Mouse (Mus musculus): ENCODE data around the gene Zfp189. TPM values are rescaled to one million over a fixed set of nuclear protein-coding genes. Genes with fewer than 3 reads are reported as not detected.

The Zfp189 gene
- polyA plus RNA-seq, 1 experiment from 2014 or later, result 14.6 TPM

GRCm38 (mm10) chr4:49521346-49521745, 370 bp downstream of the Zfp189 start:
- no peaks in the 10 kb centered on the region for H3K27me3 ChIP-seq (ENCODE audit: control insufficient read depth, insufficient read depth, low read length)
- ATAC-seq (ENCODE audit: insufficient number of reproducible peaks, low FRiP score, low TSS enrichment, low read depth) (peak; percentile 74), DNase-seq (ENCODE audit: low spot score) (no peak)
- no peaks in the 10 kb centered on the region for H3K36me3 ChIP-seq (ENCODE audit: control insufficient read depth, insufficient read depth, low read length)
- H3K9ac ChIP-seq (ENCODE audit: low read length), result peak overlapping the region; percentile 64
- no peaks in the 10 kb centered on the region for H3K4me1 ChIP-seq (ENCODE audit: control insufficient read depth, insufficient read depth, low read length)
- H3K4me3 ChIP-seq (ENCODE audit: low read depth, low read length), result peak overlapping the region; percentile 65
- H3K27ac ChIP-seq (replicated peaks; ENCODE audit: low read depth, low read length), result no peak overlapping the region
- no peaks in the 10 kb centered on the region for H3K9me3 ChIP-seq (ENCODE audit: control insufficient read depth, low read length)
- WGBS, result under 1% methylated on average over 17 of the region's 17 CpGs
- peak overlapping the region; percentile 51 for H3K4me2 ChIP-seq (ENCODE audit: low read depth, severe bottlenecking)

- ATAC-seq (ENCODE audit: insufficient number of reproducible peaks, low FRiP score, low TSS enrichment, low read depth), result no peak
- Histone ChIP-seq H3K9me3 (ENCODE audit: control insufficient read depth, low read length) (no peaks in the 10 kb centered on the region), H3K27me3 (ENCODE audit: control insufficient read depth, insufficient read depth, low read length) (no peaks in the 10 kb centered on the region), H3K4me1 (ENCODE audit: control insufficient read depth, insufficient read depth, low read length) (no peaks in the 10 kb centered on the region), H3K4me2 (ENCODE audit: low read depth, severe bottlenecking) (no peak overlapping the region), H3K27ac (replicated peaks; ENCODE audit: low read depth, low read length) (no peak overlapping the region), H3K36me3 (ENCODE audit: control insufficient read depth, insufficient read depth, low read length) (no peaks in the 10 kb centered on the region), H3K9ac (ENCODE audit: low read length) (no peak overlapping the region), H3K4me3 (ENCODE audit: low read depth, low read length) (no peak overlapping the region)
- DNase-seq (ENCODE audit: low spot score), result no peak
- 89% methylated on average over 9 of the region's 9 CpGs for WGBS
Measured at GRCm38 (mm10) chr4:49522576-49522975, 1.6 kb downstream of the Zfp189 start.

GRCm38 (mm10) chr4:49535036-49535435, 14.1 kb downstream of the Zfp189 start:
- no peak overlapping the region for H3K4me2 ChIP-seq (ENCODE audit: low read depth, severe bottlenecking)
- ATAC-seq (ENCODE audit: insufficient number of reproducible peaks, low FRiP score, low TSS enrichment, low read depth), result no peak
- no peak overlapping the region for H3K27ac ChIP-seq (replicated peaks; ENCODE audit: low read depth, low read length)
- no peaks in the 10 kb centered on the region for H3K27me3 ChIP-seq (ENCODE audit: control insufficient read depth, insufficient read depth, low read length)
- DNase-seq (ENCODE audit: low spot score), result no peak
- H3K36me3 ChIP-seq (ENCODE audit: control insufficient read depth, insufficient read depth, low read length), result peaks cover 4% of the 10 kb centered on the region
- H3K9me3 ChIP-seq (ENCODE audit: control insufficient read depth, low read length), result no peaks in the 10 kb centered on the region
- WGBS, result 86% methylated on average over 3 of the region's 3 CpGs
- H3K9ac ChIP-seq (ENCODE audit: low read length), result no peak overlapping the region
- no peak overlapping the region for H3K4me3 ChIP-seq (ENCODE audit: low read depth, low read length)
- no peaks in the 10 kb centered on the region for H3K4me1 ChIP-seq (ENCODE audit: control insufficient read depth, insufficient read depth, low read length)

- Histone ChIP-seq H3K36me3 (ENCODE audit: control insufficient read depth, insufficient read depth, low read length) (no peaks in the 10 kb centered on the region; the same call in 1 of the 2 replicates), H3K9me3 (ENCODE audit: control insufficient read depth, low read length) (no peaks in the 10 kb centered on the region), H3K27me3 (ENCODE audit: control insufficient read depth, insufficient read depth, low read length) (no peaks in the 10 kb centered on the region), H3K27ac (replicated peaks; ENCODE audit: low read depth, low read length) (no peak overlapping the region), H3K4me2 (ENCODE audit: low read depth, severe bottlenecking) (no peak overlapping the region), H3K4me3 (ENCODE audit: low read depth, low read length) (no peak overlapping the region), H3K4me1 (ENCODE audit: control insufficient read depth, insufficient read depth, low read length) (no peaks in the 10 kb centered on the region), H3K9ac (ENCODE audit: low read length) (no peak overlapping the region)
- WGBS, result 92% methylated on average over 4 of the region's 4 CpGs
- no peak for DNase-seq (ENCODE audit: low spot score)
- no peak for ATAC-seq (ENCODE audit: insufficient number of reproducible peaks, low FRiP score, low TSS enrichment, low read depth)
Measured at GRCm38 (mm10) chr4:49535675-49536294, 14.8 kb downstream of the Zfp189 start.

- Histone ChIP-seq H3K9me3 (ENCODE audit: control insufficient read depth, low read length) (no peaks in the 10 kb centered on the region), H3K4me2 (ENCODE audit: low read depth, severe bottlenecking) (no peak overlapping the region), H3K36me3 (ENCODE audit: control insufficient read depth, insufficient read depth, low read length) (no peaks in the 10 kb centered on the region), H3K27me3 (ENCODE audit: control insufficient read depth, insufficient read depth, low read length) (no peaks in the 10 kb centered on the region), H3K4me3 (ENCODE audit: low read depth, low read length) (no peak overlapping the region), H3K9ac (ENCODE audit: low read length) (no peak overlapping the region), H3K27ac (replicated peaks; ENCODE audit: low read depth, low read length) (no peak overlapping the region), H3K4me1 (ENCODE audit: control insufficient read depth, insufficient read depth, low read length) (no peaks in the 10 kb centered on the region)
- DNase-seq (ENCODE audit: low spot score) (no peak), ATAC-seq (ENCODE audit: insufficient number of reproducible peaks, low FRiP score, low TSS enrichment, low read depth) (no peak)
- WGBS, result 94% methylated on average over 4 of the region's 4 CpGs
Measured at GRCm38 (mm10) chr4:49536671-49537070, 15.7 kb downstream of the Zfp189 start.

- Histone ChIP-seq H3K27me3 (ENCODE audit: control insufficient read depth, insufficient read depth, low read length) (no peaks in the 10 kb centered on the region), H3K27ac (replicated peaks; ENCODE audit: low read depth, low read length) (no peak overlapping the region), H3K9ac (ENCODE audit: low read length) (no peak overlapping the region), H3K36me3 (ENCODE audit: control insufficient read depth, insufficient read depth, low read length) (no peaks in the 10 kb centered on the region), H3K4me1 (ENCODE audit: control insufficient read depth, insufficient read depth, low read length) (no peaks in the 10 kb centered on the region), H3K9me3 (ENCODE audit: control insufficient read depth, low read length) (no peaks in the 10 kb centered on the region), H3K4me2 (ENCODE audit: low read depth, severe bottlenecking) (no peak overlapping the region), H3K4me3 (ENCODE audit: low read depth, low read length) (no peak overlapping the region)
- ATAC-seq (ENCODE audit: insufficient number of reproducible peaks, low FRiP score, low TSS enrichment, low read depth) (no peak), DNase-seq (ENCODE audit: low spot score) (no peak)
- 84% methylated on average over 6 of the region's 6 CpGs for WGBS
Measured at GRCm38 (mm10) chr4:49539665-49540064, 18.7 kb downstream of the Zfp189 start.

- H3K36me3 ChIP-seq (ENCODE audit: control insufficient read depth, insufficient read depth, low read length), result no peaks in the 10 kb centered on the region
- DNase-seq (ENCODE audit: low spot score), result no peak
- no peaks in the 10 kb centered on the region for H3K4me1 ChIP-seq (ENCODE audit: control insufficient read depth, insufficient read depth, low read length)
- no peak overlapping the region for H3K4me2 ChIP-seq (ENCODE audit: low read depth, severe bottlenecking)
- H3K9me3 ChIP-seq (ENCODE audit: control insufficient read depth, low read length), result no peaks in the 10 kb centered on the region
- ATAC-seq (ENCODE audit: insufficient number of reproducible peaks, low FRiP score, low TSS enrichment, low read depth), result no peak
- no peak overlapping the region for H3K27ac ChIP-seq (replicated peaks; ENCODE audit: low read depth, low read length)
- WGBS, result 80% methylated on average over 3 of the region's 3 CpGs
- H3K4me3 ChIP-seq (ENCODE audit: low read depth, low read length), result no peak overlapping the region
- no peak overlapping the region for H3K9ac ChIP-seq (ENCODE audit: low read length)
- no peaks in the 10 kb centered on the region for H3K27me3 ChIP-seq (ENCODE audit: control insufficient read depth, insufficient read depth, low read length)
Measured at GRCm38 (mm10) chr4:49540966-49541365, 20.0 kb downstream of the Zfp189 start.

- no peaks in the 10 kb centered on the region for H3K36me3 ChIP-seq (ENCODE audit: control insufficient read depth, insufficient read depth, low read length)
- H3K4me2 ChIP-seq (ENCODE audit: low read depth, severe bottlenecking), result no peak overlapping the region
- H3K4me1 ChIP-seq (ENCODE audit: control insufficient read depth, insufficient read depth, low read length), result no peaks in the 10 kb centered on the region
- no peaks in the 10 kb centered on the region for H3K27me3 ChIP-seq (ENCODE audit: control insufficient read depth, insufficient read depth, low read length)
- ATAC-seq (ENCODE audit: insufficient number of reproducible peaks, low FRiP score, low TSS enrichment, low read depth) (no peak), DNase-seq (ENCODE audit: low spot score) (no peak)
- H3K9ac ChIP-seq (ENCODE audit: low read length), result no peak overlapping the region
- H3K27ac ChIP-seq (replicated peaks; ENCODE audit: low read depth, low read length), result no peak overlapping the region
- 80% methylated on average over 2 of the region's 2 CpGs for whole genome bisulfite sequencing
- H3K4me3 ChIP-seq (ENCODE audit: low read depth, low read length), result no peak overlapping the region
- H3K9me3 ChIP-seq (ENCODE audit: control insufficient read depth, low read length), result no peaks in the 10 kb centered on the region
Measured at GRCm38 (mm10) chr4:49546026-49546425, 25.1 kb downstream of the Zfp189 start.

All from limb, embryonic 11.5 days (tissue).